Mouse (Mus musculus) CH12.LX (cell line): ENCODE measurements at regions not wholly inside any gene's neighbourhood (a gene's known extent, or its start where the extent isn't known, plus 50 kb on each side); places are given as distances from the start of the nearest gene placed in this dataset.

Source experiments
- DNase-seq: peaks from one replicate; pipeline ENCODE4 v3.0.0-alpha.2; 2013; ENCODE audit errors: extremely low read depth
- H3K27ac ChIP-seq: 2 replicates; pipeline ENCODE4 v1.5.1; 2012; ENCODE audit warnings: low read depth, mild to moderate bottlenecking, control low read depth, moderate library complexity; ENCODE audit not compliant: insufficient read depth
- H3K27me3 ChIP-seq: replicated peaks from 2 replicates; pipeline ENCODE3; 2012; ENCODE audit warnings: inconsistent platforms
- H3K36me3 ChIP-seq, 2 experiments: replicated peaks in 1 of 2; 2 replicates each; pipeline versions ENCODE3 to v1.6.1; 2012; ENCODE audit warnings: inconsistent platforms in 1 of 2, low read length in 1 of 2, mild to moderate bottlenecking in 1 of 2, mixed read lengths in 1 of 2, moderate library complexity in 1 of 2; ENCODE audit not compliant: control insufficient read depth in 1 of 2, insufficient read depth in 1 of 2
- H3K4me1 ChIP-seq, 2 experiments: 2 replicates each; pipeline ENCODE4 v1.6.1; 2012; ENCODE audit warnings: inconsistent platforms in 1 of 2, moderate library complexity in 1 of 2; ENCODE audit not compliant: insufficient read depth in 2 of 2, control insufficient read depth in 1 of 2
- H3K4me2 ChIP-seq: 2 replicates; pipeline ENCODE4 v1.6.1; 2012; ENCODE audit warnings: low read depth, mild to moderate bottlenecking, control low read depth; ENCODE audit not compliant: poor library complexity, insufficient read depth, severe bottlenecking
- H3K4me3 ChIP-seq, 3 experiments: fragments of 150-350 bp in 1 of 3; sonication (generic) in 1 of 3; replicated peaks in 1 of 3; 2 replicates each; pipeline versions ENCODE3 to v1.5.1; 2011 to 2012; ENCODE audit warnings: low read depth in 2 of 3, low read length in 2 of 3, mild to moderate bottlenecking in 2 of 3, moderate library complexity in 2 of 3, control low read depth in 1 of 3, improper control_type of control experiment in 1 of 3, inconsistent platforms in 1 of 3, mixed read lengths in 1 of 3; ENCODE audit not compliant: poor library complexity in 1 of 3
- H3K79me2 ChIP-seq: replicated peaks from 2 replicates; pipeline ENCODE4 v1.6.1; 2012; ENCODE audit warnings: mild to moderate bottlenecking, moderate library complexity; ENCODE audit not compliant: control insufficient read depth, poor library complexity, insufficient read depth, severe bottlenecking; ENCODE audit errors: extremely low read depth
- H3K9ac ChIP-seq: 2 replicates; pipeline ENCODE4 v1.6.1; 2012; ENCODE audit warnings: low read depth, mild to moderate bottlenecking, control low read depth, moderate library complexity; ENCODE audit not compliant: insufficient read depth
- H3K9me3 ChIP-seq: replicated peaks from 2 replicates; pipeline ENCODE3; 2012; ENCODE audit warnings: low read length, inconsistent platforms, mixed read lengths
- BHLHE40 ChIP-seq: IDR thresholded peaks from 2 replicates; pipeline ENCODE4 v1.6.1; 2011; ENCODE audit warnings: mild to moderate bottlenecking, low read depth, low read length, improper control_type of control experiment
- CHD2 ChIP-seq: IDR thresholded peaks from 2 replicates; pipeline ENCODE4 v1.6.1; 2011; ENCODE audit warnings: low read length, improper control_type of control experiment
- EP300 ChIP-seq: IDR thresholded peaks from 2 replicates; pipeline ENCODE4 v1.6.1; 2011; ENCODE audit warnings: low read length, improper control_type of control experiment
- ETS1 ChIP-seq: conservative IDR thresholded peaks from 2 replicates; pipeline ENCODE4 v1.6.1; 2012; ENCODE audit warnings: low read depth, mild to moderate bottlenecking, inconsistent platforms, low read length, improper control_type of control experiment, moderate library complexity
- JUN ChIP-seq: IDR thresholded peaks from 2 replicates; pipeline ENCODE4 v1.6.1; 2011; ENCODE audit warnings: low read depth, mild to moderate bottlenecking, low read length, improper control_type of control experiment, moderate library complexity; ENCODE audit not compliant: insufficient read depth
- JUND ChIP-seq: conservative IDR thresholded peaks from 2 replicates; pipeline ENCODE4 v1.6.1; 2011; ENCODE audit warnings: low read depth, low read length, improper control_type of control experiment
- MEF2A ChIP-seq: IDR thresholded peaks from 2 replicates; pipeline ENCODE4 v1.6.1; 2014; ENCODE audit warnings: low read depth, mild to moderate bottlenecking, inconsistent platforms, low read length, improper control_type of control experiment, borderline replicate concordance
- NELFE ChIP-seq: IDR thresholded peaks from 2 replicates; pipeline ENCODE4 v1.6.1; 2011; ENCODE audit warnings: low read depth, low read length, improper control_type of control experiment
- NRF1 ChIP-seq: IDR thresholded peaks from 2 replicates; pipeline ENCODE4 v1.6.1; 2014; ENCODE audit warnings: low read depth, mild to moderate bottlenecking, inconsistent platforms, low read length, improper control_type of control experiment, moderate library complexity
- PAX5 ChIP-seq: IDR thresholded peaks from 2 replicates; pipeline ENCODE4 v1.6.1; 2012; ENCODE audit warnings: low read length, inconsistent platforms, mixed read lengths
- POLR2A ChIP-seq: IDR thresholded peaks from 2 replicates; pipeline ENCODE4 v1.6.1; 2011; ENCODE audit warnings: low read depth, mild to moderate bottlenecking, improper control_type of control experiment, low read length
- POLR2AphosphoS2 ChIP-seq: IDR thresholded peaks from 2 replicates; pipeline ENCODE4 v1.6.1; 2011; ENCODE audit warnings: low read depth, low read length, improper control_type of control experiment
- RAD21 ChIP-seq: IDR thresholded peaks from 2 replicates; pipeline ENCODE4 v1.6.1; 2011; ENCODE audit warnings: low read depth, mild to moderate bottlenecking, low read length, improper control_type of control experiment, moderate library complexity
- RCOR1 ChIP-seq: conservative IDR thresholded peaks from 2 replicates; pipeline ENCODE4 v1.6.1; 2012; ENCODE audit warnings: low read depth, mild to moderate bottlenecking, inconsistent platforms, low read length, improper control_type of control experiment
- SIN3A ChIP-seq: IDR thresholded peaks from 2 replicates; pipeline ENCODE4 v1.6.1; 2012; ENCODE audit warnings: low read length, improper control_type of control experiment, inconsistent platforms
- SMC3 ChIP-seq: IDR thresholded peaks from 2 replicates; pipeline ENCODE4 v1.6.1; 2011; ENCODE audit warnings: low read depth, low read length, improper control_type of control experiment
- TBP ChIP-seq: conservative IDR thresholded peaks from 2 replicates; pipeline ENCODE4 v1.6.1; 2011; ENCODE audit warnings: low read depth, low read length, improper control_type of control experiment
- TCF12 ChIP-seq: IDR thresholded peaks from 2 replicates; pipeline ENCODE4 v1.6.1; 2014; ENCODE audit warnings: low read depth, mild to moderate bottlenecking, inconsistent platforms, low read length, improper control_type of control experiment
- UBTF ChIP-seq: IDR thresholded peaks from 2 replicates; pipeline ENCODE4 v1.6.1; 2012; ENCODE audit warnings: low read depth, mild to moderate bottlenecking, inconsistent platforms, low read length, improper control_type of control experiment, moderate library complexity
- USF1 ChIP-seq: IDR thresholded peaks from 2 replicates; pipeline ENCODE4 v1.6.1; 2014; ENCODE audit warnings: low read depth, mild to moderate bottlenecking, inconsistent platforms, low read length, improper control_type of control experiment
- ZC3H11A ChIP-seq: IDR thresholded peaks from 2 replicates; pipeline ENCODE4 v1.6.1; 2012; ENCODE audit warnings: low read depth, mild to moderate bottlenecking, inconsistent platforms, low read length, improper control_type of control experiment
- ZKSCAN1 ChIP-seq: IDR thresholded peaks from 2 replicates; pipeline ENCODE4 v1.6.1; 2012; ENCODE audit warnings: low read depth, inconsistent platforms, low read length, improper control_type of control experiment, borderline replicate concordance
- ZMIZ1 ChIP-seq: IDR thresholded peaks from 2 replicates; pipeline ENCODE4 v1.6.1; 2012; ENCODE audit warnings: low read depth, mild to moderate bottlenecking, inconsistent platforms, low read length, improper control_type of control experiment
- dilution Hi-C: fragments of 300-500 bp; cut with MboI; formaldehyde crosslinking; loops from 2 replicates; pipeline ENCODE4 v1.14.3; 2020; ENCODE audit warnings: low sequenced_read_pairs; ENCODE audit not compliant: extremely low pct_unique_long_range_greater_than_20kb, extremely low pct_ligation_motif_present
- in situ Hi-C: fragments of 300-500 bp; cut with MboI; formaldehyde crosslinking; loops from 3 replicates; pipeline ENCODE4 v1.14.3; 2019; ENCODE audit warnings: low sequenced_read_pairs, low pct_ligation_motif_present, low pct_unique_long_range_greater_than_20kb, mixed read lengths

DNA sequence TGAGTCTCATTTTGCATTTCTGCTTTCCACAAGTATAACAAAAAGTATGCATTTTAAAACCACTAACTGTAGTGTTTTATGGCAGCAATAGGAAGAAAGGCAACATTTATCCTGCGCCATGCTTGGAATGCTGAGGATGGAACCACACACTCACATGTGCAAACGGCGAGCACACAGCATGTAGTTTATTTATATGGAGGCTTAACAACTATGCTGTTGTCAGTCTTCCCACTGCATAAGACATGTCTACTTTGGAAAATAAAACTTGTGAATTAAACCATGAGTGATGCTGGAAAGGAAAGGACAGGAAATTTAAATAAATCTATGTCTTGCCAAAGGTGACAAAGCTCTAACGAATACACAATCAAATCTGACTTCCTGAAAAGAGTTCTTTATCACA lies 190.8 kb upstream of the Tle4 start:
- in situ Hi-C loops, result no loop called here
- Histone ChIP-seq H3K79me2 (no peaks in the 10 kb centered on the region), H3K27ac (no peak overlapping the region), H3K27me3 (no peaks in the 10 kb centered on the region), H3K9me3 (no peaks in the 10 kb centered on the region), H3K9ac (no peak overlapping the region), H3K4me3 (no peak overlapping the region), H3K4me1 (peaks cover 3 to 6% of the 10 kb centered on the region in 2 experiments; a peak in 2 of 4 replicates), H3K36me3 (no peaks in the 10 kb centered on the region), H3K4me2 (no peak overlapping the region)
- dilution Hi-C loops, result no loop called here
- DNase-seq, result no peak
- TF ChIP-seq RCOR1 (no peak), CHD2 (no peak), ZC3H11A (no peak), ZMIZ1 (no peak), RAD21 (no peak), UBTF (no peak), USF1 (no peak), TCF12 (no peak), POLR2AphosphoS2 (no peak)

DNA sequence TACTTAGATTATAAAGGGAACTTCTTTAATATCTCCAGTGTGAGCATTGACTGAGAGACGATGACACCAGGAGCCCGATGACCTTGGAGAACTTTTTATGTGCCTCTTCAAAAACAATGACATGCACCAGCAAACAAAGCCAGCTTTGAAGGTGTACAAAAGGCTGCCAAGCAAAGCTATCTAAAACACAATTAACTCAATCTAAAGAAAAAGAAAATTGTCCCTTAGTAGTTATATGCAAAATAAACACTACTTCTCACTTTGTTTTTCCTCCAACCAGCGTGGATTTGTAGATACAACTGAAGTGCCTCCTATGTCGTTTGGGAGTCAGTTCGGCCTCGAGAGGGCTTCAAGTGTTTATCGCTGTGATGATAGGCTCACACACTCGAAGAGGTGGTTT lies 189.0 kb upstream of the Tle4 start:
- dilution Hi-C loops, result no loop called here

DNA sequence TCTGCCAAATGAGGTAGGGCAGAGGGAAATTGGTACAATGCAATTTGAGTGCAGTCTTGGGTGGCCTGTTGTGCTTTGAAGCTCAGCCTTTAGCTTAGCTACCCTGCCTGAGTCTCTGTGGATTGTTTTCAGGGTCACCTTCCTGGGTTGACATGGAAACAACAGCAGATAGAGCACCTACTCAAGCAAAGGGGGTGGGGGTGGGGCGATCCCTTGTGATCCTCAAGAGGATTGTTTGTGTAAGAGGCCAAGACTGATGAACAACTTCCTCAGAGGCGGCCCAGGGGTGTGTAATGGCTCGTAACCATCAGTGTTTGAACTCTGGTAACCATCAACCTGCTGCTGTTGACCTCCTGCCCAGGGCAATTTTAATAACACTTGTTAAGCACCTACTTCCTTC lies 187.8 kb upstream of the Tle4 start:
- Histone ChIP-seq H3K9me3 (no peaks in the 10 kb centered on the region), H3K9ac (no peak overlapping the region), H3K27me3 (no peaks in the 10 kb centered on the region), H3K36me3 (no peaks in the 10 kb centered on the region), H3K27ac (no peak overlapping the region), H3K4me2 (no peak overlapping the region), H3K4me1 (peaks cover 3 to 6% of the 10 kb centered on the region in 2 experiments; a peak in 2 of 4 replicates), H3K4me3 (no peak overlapping the region), H3K79me2 (no peaks in the 10 kb centered on the region)
- no peak for TF ChIP-seq BHLHE40
- no peak for TF ChIP-seq JUN
- no peak for TF ChIP-seq JUND
- TF ChIP-seq ZMIZ1, result no peak
- TF ChIP-seq CHD2, result no peak
- no peak for TF ChIP-seq SMC3
- TF ChIP-seq ZC3H11A, result no peak
- TF ChIP-seq ZKSCAN1, result no peak
- TF ChIP-seq UBTF, result no peak
- TF ChIP-seq NELFE, result no peak
- TF ChIP-seq NRF1, result no peak
- no peak for TF ChIP-seq TBP
- dilution Hi-C loops (no loop called here), in situ Hi-C loops (no loop called here)
- DNase-seq, result no peak

More for the DNA sequence above, 189.0 kb upstream of the Tle4 start:
- Histone ChIP-seq H3K27me3 (no peaks in the 10 kb centered on the region), H3K4me1 (peaks cover 3 to 6% of the 10 kb centered on the region in 2 experiments; a peak in 2 of 4 replicates), H3K36me3 (no peaks in the 10 kb centered on the region), H3K79me2 (no peaks in the 10 kb centered on the region), H3K9ac (no peak overlapping the region), H3K4me2 (no peak overlapping the region), H3K4me3 (no peak overlapping the region), H3K9me3 (no peaks in the 10 kb centered on the region), H3K27ac (no peak overlapping the region)
- in situ Hi-C loops, result no loop called here
- DNase-seq, result no peak
- TF ChIP-seq RCOR1, result no peak
- TF ChIP-seq MEF2A, result no peak
- no peak for TF ChIP-seq EP300
- no peak for TF ChIP-seq USF1
- no peak for TF ChIP-seq ETS1
- TF ChIP-seq SIN3A, result no peak
- TF ChIP-seq CHD2, result no peak
- TF ChIP-seq POLR2A, result no peak
- no peak for TF ChIP-seq TBP
- TF ChIP-seq PAX5, result no peak
- no peak for TF ChIP-seq NELFE
- TF ChIP-seq TCF12, result no peak
- no peak for TF ChIP-seq ZMIZ1
